Mouse (Mus musculus) bone marrow macrophage, adult 2 months (primary cell): ENCODE measurements around the gene Gpx3.

Source experiments
- CTCF ChIP-seq: IDR thresholded peaks from 2 replicates; pipeline ENCODE4 v1.5.1; 2012; ENCODE audit warnings: low read depth, mild to moderate bottlenecking, low read length, moderate library complexity
- POLR2A ChIP-seq: IDR thresholded peaks from 2 replicates; pipeline ENCODE4 v1.6.1; 2012; ENCODE audit warnings: mild to moderate bottlenecking, low read depth, low read length, borderline replicate concordance

DNA sequence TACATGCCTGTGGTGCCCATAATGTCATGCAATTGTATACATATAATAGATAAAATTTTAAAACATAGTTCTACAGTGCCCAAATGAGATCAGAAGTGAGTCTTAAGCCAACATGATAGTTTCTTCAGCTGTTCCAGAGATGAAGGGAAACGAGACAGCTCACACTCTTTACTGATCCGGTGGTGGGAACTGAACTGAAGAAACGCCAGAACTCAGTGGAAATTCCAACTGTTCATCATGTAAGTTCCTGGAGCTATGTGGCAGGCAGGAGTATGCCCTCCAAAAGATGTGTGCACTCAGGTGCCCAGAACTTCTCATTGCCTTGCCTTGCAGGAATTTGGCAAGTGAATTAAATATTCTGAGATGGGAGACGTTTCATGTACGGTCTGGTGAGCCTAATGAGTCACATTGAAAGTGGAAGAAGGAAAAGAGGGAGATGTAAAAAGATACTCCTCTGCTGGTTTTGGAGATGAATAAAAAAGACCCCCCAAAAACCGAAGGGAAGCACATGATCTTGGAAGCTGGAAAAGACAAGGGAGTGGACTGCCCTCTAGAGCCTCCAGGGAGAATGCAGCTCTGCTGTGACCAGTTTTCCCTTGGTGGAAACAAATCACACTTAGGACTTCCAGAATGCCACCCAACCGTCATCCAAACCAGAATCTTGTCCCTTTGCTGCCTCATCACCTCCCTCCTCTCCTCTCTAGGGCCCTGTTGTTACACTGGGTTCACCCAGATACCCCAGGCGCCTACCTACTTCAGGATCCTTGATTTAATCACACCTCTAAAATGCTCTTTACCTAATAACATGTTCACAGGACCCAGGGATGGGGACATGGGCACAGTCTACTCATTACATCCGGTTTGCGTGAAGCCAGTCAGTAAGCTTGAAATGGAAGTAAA lies 39.4 kb upstream of the Gpx3 start:
- TF ChIP-seq POLR2A, result no peak
- TF ChIP-seq CTCF, result peak; percentile 81
